7 mouse cellular contexts compared by ENCODE assay signal in the genomic region with DNA sequence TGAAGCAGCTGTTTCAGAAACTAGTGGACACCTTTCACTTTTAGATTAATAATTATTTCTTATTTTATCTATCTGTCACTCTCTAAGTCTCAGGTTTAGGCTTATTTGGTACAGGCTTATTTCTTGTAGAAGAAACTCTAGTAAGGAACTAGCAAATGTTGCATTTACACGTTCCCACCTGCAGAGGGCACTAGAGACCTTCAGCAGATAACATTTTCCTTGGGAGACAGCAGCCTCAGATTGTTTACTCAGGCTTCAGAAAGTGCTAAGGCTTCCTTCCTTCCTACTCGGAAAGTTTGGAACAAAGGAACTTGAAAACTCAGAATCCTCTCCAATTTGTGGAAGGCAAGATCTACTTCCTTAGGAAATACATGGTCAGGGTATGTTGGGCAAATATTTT. TPM values are rescaled to one million over a fixed set of nuclear protein-coding genes. Genes with fewer than 3 reads are reported as not detected.
DNase-seq lines count a peak whose midpoint lies in the region; ATAC-seq and TF ChIP-seq lines count a peak whose summit lies in the region.

No protein-coding gene starts in this region.

- H3K36me3 ChIP-seq in E14TG2a.4 (ENCODE audit: insufficient read depth, low read length) = no peaks in the 10 kb centered on the region
- H3K36me3 ChIP-seq in lung, embryonic 14.5 days (ENCODE audit: insufficient read depth) = no peaks in the 10 kb centered on the region

- TF ChIP-seq CTCF in E14TG2a.4 (conservative IDR thresholded peaks at IDR 0.05; ENCODE audit: low read length) = peak; percentile 94
- peak; percentile 67; the same call in 1 of the 2 replicates for TF ChIP-seq CTCF in cerebellum, adult 2 months (IDR thresholded peaks at IDR 0.05; ENCODE audit: borderline replicate concordance, insufficient read depth, low read depth, low read length)
- peak; percentile 91 for TF ChIP-seq CTCF in lung, embryonic 14.5 days (IDR thresholded peaks at IDR 0.05; ENCODE audit: low read depth)

- no peaks in the 10 kb centered on the region for H3K9me3 ChIP-seq in E14TG2a.4 (ENCODE audit: low read length)
- no peaks in the 10 kb centered on the region for H3K9me3 ChIP-seq in lung, embryonic 14.5 days (ENCODE audit: low read depth, low read length)

- TF ChIP-seq POLR2A in cerebellum, adult 2 months (IDR thresholded peaks at IDR 0.05; ENCODE audit: borderline replicate concordance, insufficient read depth, low read length) = no peak

- peaks cover 4% of the 10 kb centered on the region; the same call in 1 of the 2 replicates for H3K27me3 ChIP-seq in E14TG2a.4 (ENCODE audit: insufficient read depth, low read length)
- H3K27me3 ChIP-seq in cerebellum, adult 2 months (ENCODE audit: control insufficient read depth, insufficient read depth, low read length) = no peaks in the 10 kb centered on the region
- no peaks in the 10 kb centered on the region for H3K27me3 ChIP-seq in lung, embryonic 14.5 days (ENCODE audit: insufficient read depth, low read length)

- no peaks in the 10 kb centered on the region; the same call in 1 of the 2 replicates for H3K4me1 ChIP-seq in E14TG2a.4 (replicated peaks; ENCODE audit: low read depth, low read length)
- H3K4me1 ChIP-seq in cerebellum, adult 2 months (ENCODE audit: control insufficient read depth, insufficient read depth, low read length) = peaks cover 19% of the 10 kb centered on the region
- no peaks in the 10 kb centered on the region for H3K4me1 ChIP-seq in lung, embryonic 14.5 days (ENCODE audit: insufficient read depth)

- 4% methylated on average over 2 of the region's 2 CpGs for WGBS in cerebellum, adult 2 months
- WGBS in lung, embryonic 14.5 days = 0% methylated on average over 2 of the region's 2 CpGs

- no peak overlapping the region for H3K9ac ChIP-seq in lung, embryonic 14.5 days

- H3K27ac ChIP-seq in cerebellum, adult 2 months (ENCODE audit: insufficient read depth, low read length) = no peak overlapping the region
- H3K27ac ChIP-seq in lung, embryonic 14.5 days (ENCODE audit: low read depth) = no peak overlapping the region

- DNase-seq in A20 (ENCODE audit: low read depth, low spot score) = peak; percentile 56
- peak; percentile 70 for DNase-seq in cerebellum, adult 2 months
- peak; percentile 53 to 89 for DNase-seq in frontal cortex, adult 2 months (ENCODE audit: extremely low spot score in 1 of 2, low spot score in 1 of 2)
- DNase-seq in kidney, postnatal 4 days = peak; percentile 79 to 80
- DNase-seq in lung, embryonic 14.5 days = peak; percentile 93
- DNase-seq in right cerebral cortex, postnatal 36 days (ENCODE audit: low spot score in 2 of 2) = peak; percentile 20 to 40

- no peak overlapping the region for H3K4me2 ChIP-seq in lung, embryonic 14.5 days

- no peak overlapping the region for H3K4me3 ChIP-seq in E14TG2a.4 (replicated peaks; ENCODE audit: low read length)
- no peak overlapping the region for H3K4me3 ChIP-seq in cerebellum, adult 2 months (replicated peaks; ENCODE audit: insufficient read depth, low read depth, low read length)
- H3K4me3 ChIP-seq in lung, embryonic 14.5 days (ENCODE audit: low read depth, low read length) = no peak overlapping the region

- ATAC-seq in lung, embryonic 14.5 days (ENCODE audit: insufficient read depth) = peak; percentile 69

RNA-seq across cellular contexts. Expression of gene Ttn, which starts 52.6 kb away (rescaled TPM):
- 0.47 and 0.67 TPM in 2 replicates for polyA plus RNA-seq in cerebellum, adult 2 months (2012; rRNA removed)
- 0.24 and 0.42 TPM in 2 replicates for polyA plus RNA-seq in frontal cortex, adult 2 months (2012; rRNA removed)
- polyA plus RNA-seq in lung, embryonic 14.5 days (2014; fragmentation: Nextera tagmentation; extraction: Ambion mirVana) = 0.63 and 7.9 TPM in 2 replicates

Comparison
In these comparisons a context has a peak if more than half of its experiments do, and no peak if none do; other contexts are left out.
1. DNase-seq: peak in every context shown above with its lines; median percentile 93 in lung, embryonic 14.5 days; 80 in kidney, postnatal 4 days; 71 in frontal cortex, adult 2 months; 70 in cerebellum, adult 2 months; 56 in A20; 30 in right cerebral cortex, postnatal 36 days.